Mouse (Mus musculus) intestine, embryonic 14.5 days (tissue): ENCODE results near the gene Map3k12. TPM values are rescaled to one million over a fixed set of nuclear protein-coding genes. Genes with fewer than 3 reads are reported as not detected.

ENCODE experiments used
- ATAC-seq: fragments of 200-750 bp; cut with Nextera tagmentation; replicated peaks from 2 replicates; pipeline ENCODE4 v1.8.0; 2017; ENCODE audit warnings: low read depth, moderate number of reproducible peaks, moderate TSS enrichment, moderate library complexity; ENCODE audit not compliant: low FRiP score, low TSS enrichment
- DNase-seq: peaks from one replicate; pipeline ENCODE4 v3.0.0-alpha.2; 2018; ENCODE audit warnings: low spot score
- H3K27ac ChIP-seq: fragments of 300-500 bp; sonication (generic); 2 replicates; pipeline ENCODE4 v1.5.1; 2014; ENCODE audit warnings: low read depth, mild to moderate bottlenecking, control low read depth
- H3K27me3 ChIP-seq: fragments of 300-500 bp; sonication (generic); replicated peaks from 2 replicates; pipeline ENCODE4 v1.6.1; 2014; ENCODE audit warnings: low read length, control low read depth; ENCODE audit not compliant: control insufficient read depth, insufficient read depth
- H3K36me3 ChIP-seq: fragments of 300-500 bp; sonication (generic); 2 replicates; pipeline ENCODE4 v1.6.1; 2014; ENCODE audit warnings: low read length, control low read depth; ENCODE audit not compliant: control insufficient read depth, insufficient read depth
- H3K4me1 ChIP-seq: fragments of 300-500 bp; sonication (generic); replicated peaks from 2 replicates; pipeline ENCODE4 v1.6.1; 2014; ENCODE audit warnings: low read length, control low read depth, mixed read lengths; ENCODE audit not compliant: control insufficient read depth, insufficient read depth
- H3K4me2 ChIP-seq: fragments of 300-500 bp; sonication (generic); 2 replicates; pipeline ENCODE4 v1.6.1; 2014; ENCODE audit warnings: low read length
- H3K4me3 ChIP-seq: fragments of 300-500 bp; sonication (generic); 2 replicates; pipeline ENCODE4 v1.5.1; 2014; ENCODE audit warnings: low read depth, low read length, control low read depth, mixed read lengths
- H3K9ac ChIP-seq: fragments of 300-500 bp; sonication (generic); 2 replicates; pipeline ENCODE4 v1.6.1; 2014; ENCODE audit warnings: mild to moderate bottlenecking, low read length
- H3K9me3 ChIP-seq: fragments of 300-500 bp; sonication (generic); 2 replicates; pipeline ENCODE4 v1.6.1; 2016; ENCODE audit warnings: low read length, control low read depth; ENCODE audit not compliant: control insufficient read depth
- WGBS: fragments of 180-500 bp; shearing (Covaris S2); extraction: QIAGEN DNeasy Blood & Tissue Kit; methylation state at CpG from one replicate; pipeline ENCODE4 v1.1.7; 2014; 5-methylcytosine and 5-hydroxymethylcytosine counted together
- polyA plus RNA-seq: library from polyadenylated mRNA; unstranded; fragments of >200 nt; fragmentation: Nextera tagmentation; extraction: Ambion mirVana; gene quantifications from 2 replicates; pipeline ENCODE4 v1.2.1, GENCODE M21; 2014

The Map3k12 gene
- polyA plus RNA-seq, 1 experiment from 2014 or later, result 14.9 TPM

DNA sequence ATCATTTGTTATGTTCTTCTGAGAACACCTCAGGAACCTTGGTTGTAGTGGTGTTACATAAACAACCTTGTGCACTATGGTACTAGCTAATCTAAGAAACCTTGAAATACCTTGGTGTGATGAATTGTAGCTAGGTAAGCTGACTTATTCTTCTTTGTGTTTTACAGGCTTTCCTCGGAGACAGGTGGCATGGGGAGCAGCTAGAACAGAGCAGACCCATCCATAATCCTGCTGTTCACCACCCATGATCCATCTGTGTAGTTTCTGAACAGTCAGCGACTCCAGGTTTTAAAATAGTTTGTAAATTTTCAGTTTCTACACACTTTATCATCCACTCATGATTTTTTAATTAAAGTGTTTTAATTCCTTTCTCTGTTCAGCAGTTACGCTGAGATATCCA lies 18.5 kb downstream of the Map3k12 start:
- no peak overlapping the region for H3K27ac ChIP-seq
- no peak overlapping the region for H3K9ac ChIP-seq
- no peak overlapping the region for H3K4me2 ChIP-seq
- H3K9me3 ChIP-seq, result no peaks in the 10 kb centered on the region
- ATAC-seq, result no peak
- H3K36me3 ChIP-seq, result peaks cover 99% of the 10 kb centered on the region
- DNase-seq, result no peak
- no peaks in the 10 kb centered on the region for H3K4me1 ChIP-seq
- H3K27me3 ChIP-seq, result no peaks in the 10 kb centered on the region
- WGBS, result 91% methylated on average over 3 of the region's 3 CpGs
- no peak overlapping the region for H3K4me3 ChIP-seq

DNA sequence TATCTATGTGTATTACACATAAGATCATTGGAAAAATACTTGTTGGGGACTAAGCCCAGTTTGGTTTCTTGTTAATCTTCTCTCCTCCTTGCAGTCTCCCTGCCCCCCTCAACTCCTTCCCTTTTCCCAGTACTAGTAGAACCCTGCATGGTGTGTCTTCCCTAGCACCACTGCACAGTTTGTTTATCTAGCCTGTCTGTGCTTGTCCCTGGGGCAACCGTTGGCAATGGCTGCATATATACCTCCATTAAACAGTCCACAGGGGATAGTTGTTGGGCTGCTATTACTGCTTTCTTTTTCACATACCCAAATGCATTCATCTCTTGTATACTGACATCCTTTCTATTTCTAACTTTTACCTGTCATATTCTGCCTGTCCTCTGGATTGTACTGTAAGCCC lies 29.2 kb downstream of the Map3k12 start:
- peaks cover 95% of the 10 kb centered on the region for H3K36me3 ChIP-seq
- H3K27me3 ChIP-seq, result no peaks in the 10 kb centered on the region
- 58% methylated on average over 1 of the region's 1 CpGs for WGBS
- H3K4me3 ChIP-seq, result no peak overlapping the region
- ATAC-seq, result no peak
- no peak for DNase-seq
- H3K9me3 ChIP-seq, result no peaks in the 10 kb centered on the region
- H3K4me2 ChIP-seq, result no peak overlapping the region
- H3K27ac ChIP-seq, result no peak overlapping the region
- no peaks in the 10 kb centered on the region for H3K4me1 ChIP-seq
- H3K9ac ChIP-seq, result no peak overlapping the region

DNA sequence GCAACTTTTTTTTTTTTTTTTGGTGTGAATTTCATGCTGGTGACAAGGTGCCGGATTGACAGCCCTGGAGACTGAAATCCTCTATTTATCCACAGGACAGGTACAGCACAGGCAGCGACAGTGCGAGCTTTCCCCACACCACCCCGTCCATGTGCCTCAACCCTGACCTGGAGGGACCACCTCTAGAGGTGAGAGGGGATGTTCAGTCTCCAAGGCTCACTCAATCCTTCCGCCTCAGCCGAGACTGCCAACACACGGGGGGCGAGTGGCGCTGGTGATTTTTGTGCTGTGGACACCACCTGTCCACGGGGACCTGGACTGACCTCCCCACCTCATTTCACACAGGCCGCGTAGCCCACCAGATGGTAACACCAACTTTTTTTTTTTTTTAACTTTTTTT lies 31.0 kb downstream of the Map3k12 start:
- H3K27me3 ChIP-seq, result no peaks in the 10 kb centered on the region
- 88% methylated on average over 12 of the region's 12 CpGs for WGBS
- no peaks in the 10 kb centered on the region for H3K9me3 ChIP-seq
- H3K36me3 ChIP-seq, result peaks cover 95% of the 10 kb centered on the region
- ATAC-seq, result no peak
- H3K9ac ChIP-seq, result no peak overlapping the region
- no peak overlapping the region for H3K4me3 ChIP-seq
- DNase-seq, result no peak
- no peak overlapping the region for H3K4me2 ChIP-seq
- no peak overlapping the region for H3K27ac ChIP-seq
- no peaks in the 10 kb centered on the region for H3K4me1 ChIP-seq

DNA sequence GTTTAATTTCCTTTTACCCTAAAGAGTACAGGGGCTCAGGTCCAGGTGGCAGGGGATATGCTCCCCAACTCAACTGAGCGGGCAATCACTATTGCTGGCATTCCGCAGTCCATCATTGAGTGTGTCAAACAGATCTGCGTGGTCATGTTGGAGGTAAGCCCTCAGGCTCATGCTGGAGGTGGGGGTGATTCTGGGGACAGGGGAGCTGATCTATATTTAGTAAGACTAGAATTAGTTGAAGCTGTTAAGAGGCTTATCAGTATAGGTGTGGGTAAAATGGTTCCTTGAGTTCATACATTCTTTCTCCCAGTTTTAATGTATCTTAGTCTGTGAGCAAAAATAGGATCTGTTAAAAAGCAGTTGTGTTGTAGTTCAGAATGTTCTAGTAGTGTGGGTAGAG lies 33.7 kb downstream of the Map3k12 start:
- 89% methylated on average over 3 of the region's 3 CpGs for WGBS
- no peaks in the 10 kb centered on the region for H3K9me3 ChIP-seq
- peaks cover 95% of the 10 kb centered on the region for H3K36me3 ChIP-seq

DNA sequence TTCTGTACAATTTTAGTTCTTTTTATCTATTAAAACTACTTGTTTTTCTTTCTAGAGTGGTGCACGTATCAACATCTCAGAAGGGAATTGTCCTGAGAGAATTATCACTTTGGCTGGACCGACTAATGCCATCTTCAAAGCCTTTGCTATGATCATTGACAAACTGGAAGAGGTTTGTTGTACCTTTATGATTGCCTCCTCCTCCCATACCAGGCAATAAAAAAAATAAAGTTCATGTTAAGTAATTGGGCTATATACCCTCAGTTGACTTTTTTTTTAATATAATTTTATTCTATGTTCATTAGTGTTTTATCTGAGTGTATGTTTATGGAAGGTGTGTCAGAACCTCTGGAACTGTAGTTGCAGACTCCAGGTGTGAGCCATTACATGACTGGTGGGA lies 42.3 kb downstream of the Map3k12 start:
- no peak overlapping the region for H3K4me3 ChIP-seq
- ATAC-seq, result no peak
- H3K36me3 ChIP-seq, result peaks cover 65% of the 10 kb centered on the region
- no peak overlapping the region for H3K4me2 ChIP-seq
- peaks cover 11% of the 10 kb centered on the region; the same call in 1 of the 2 replicates for H3K4me1 ChIP-seq
- 96% methylated on average over 2 of the region's 2 CpGs for WGBS
- no peaks in the 10 kb centered on the region for H3K9me3 ChIP-seq
- H3K27ac ChIP-seq, result no peak overlapping the region
- no peak for DNase-seq
- no peak overlapping the region for H3K9ac ChIP-seq
- no peaks in the 10 kb centered on the region for H3K27me3 ChIP-seq

More for the DNA sequence above, 33.7 kb downstream of the Map3k12 start:
- no peaks in the 10 kb centered on the region for H3K27me3 ChIP-seq
- no peak for DNase-seq
- no peak overlapping the region for H3K4me3 ChIP-seq
- H3K4me2 ChIP-seq, result no peak overlapping the region
- ATAC-seq, result no peak
- H3K9ac ChIP-seq, result no peak overlapping the region
- no peak overlapping the region for H3K27ac ChIP-seq
- no peaks in the 10 kb centered on the region for H3K4me1 ChIP-seq

DNA sequence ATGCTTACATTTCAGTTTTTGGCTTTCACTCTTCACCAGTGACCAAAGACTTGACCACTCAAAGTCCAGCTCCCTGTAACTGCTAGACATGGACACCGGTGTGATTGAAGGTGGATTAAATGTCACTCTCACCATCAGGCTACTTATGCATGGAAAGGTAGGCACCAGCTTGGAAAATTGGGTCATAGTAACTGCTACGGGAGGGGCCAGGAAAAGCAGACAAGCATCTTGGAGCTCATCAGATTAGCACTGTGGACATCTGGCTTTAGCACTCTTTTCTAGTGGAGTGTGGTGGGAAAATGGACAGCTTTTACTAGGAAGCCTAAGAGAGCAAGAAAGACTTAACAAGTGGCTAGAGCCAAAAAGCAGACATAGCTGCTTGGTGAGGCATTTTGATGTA lies 43.6 kb downstream of the Map3k12 start:
- Histone ChIP-seq H3K4me3 (no peak overlapping the region), H3K4me2 (no peak overlapping the region), H3K4me1 (peaks cover 11% of the 10 kb centered on the region; the same call in 1 of the 2 replicates), H3K27ac (no peak overlapping the region), H3K9ac (no peak overlapping the region), H3K27me3 (no peaks in the 10 kb centered on the region), H3K9me3 (no peaks in the 10 kb centered on the region), H3K36me3 (peaks cover 52% of the 10 kb centered on the region)
- ATAC-seq (no peak), DNase-seq (no peak)
- 76% methylated on average over 2 of the region's 2 CpGs for WGBS

DNA sequence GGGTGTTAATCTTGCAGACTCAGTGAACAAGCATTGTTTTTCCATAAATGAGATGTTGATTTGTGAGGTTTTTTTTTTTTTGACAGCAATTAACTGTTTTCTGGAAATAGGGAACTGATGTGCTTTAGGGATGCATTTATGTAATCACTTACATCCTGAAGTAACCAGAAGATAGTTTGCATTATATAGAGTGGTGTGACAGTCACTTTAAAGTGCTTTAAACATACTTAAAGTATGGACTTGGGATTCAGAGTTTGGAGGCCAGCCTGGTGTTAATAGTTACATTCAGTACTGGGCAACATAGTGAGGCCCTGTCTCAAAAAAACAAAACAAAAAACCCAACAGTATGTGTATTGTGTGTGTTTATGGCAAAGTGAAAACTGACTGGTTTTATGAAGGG lies 45.1 kb downstream of the Map3k12 start:
- Histone ChIP-seq H3K4me2 (peak overlapping the region; percentile 85), H3K9ac (peak overlapping the region; percentile 97), H3K9me3 (no peaks in the 10 kb centered on the region), H3K27me3 (no peaks in the 10 kb centered on the region), H3K4me1 (peaks cover 11% of the 10 kb centered on the region; the same call in 1 of the 2 replicates), H3K36me3 (peaks cover 37% of the 10 kb centered on the region), H3K27ac (no peak overlapping the region), H3K4me3 (peak overlapping the region; percentile 87)
- no peak for DNase-seq
- no peak for ATAC-seq

DNA sequence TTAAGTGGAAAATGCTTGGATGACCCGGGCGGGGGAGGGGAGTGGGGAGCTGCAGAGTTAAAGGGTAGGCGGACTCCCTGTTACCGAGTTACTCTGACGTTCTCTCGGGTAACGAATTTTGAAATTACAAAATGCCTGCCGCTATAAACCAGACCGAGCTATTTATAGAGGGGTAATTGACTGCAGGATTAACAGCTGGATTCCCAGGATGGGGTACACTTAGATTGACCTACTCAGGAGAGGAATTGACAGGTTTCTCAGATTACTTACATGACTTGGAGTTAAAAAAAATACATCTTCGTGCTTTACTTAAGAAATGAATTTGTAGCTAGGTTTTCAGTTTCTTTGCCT lies 45.6 kb downstream of the Map3k12 start:
- Histone ChIP-seq H3K36me3 (peaks cover 32% of the 10 kb centered on the region), H3K4me1 (peaks cover 11% of the 10 kb centered on the region; the same call in 1 of the 2 replicates), H3K9ac (peak overlapping the region; percentile 97), H3K4me3 (peak overlapping the region; percentile 87), H3K27ac (peak overlapping the region; percentile 98), H3K4me2 (peak overlapping the region; percentile 85), H3K9me3 (no peaks in the 10 kb centered on the region), H3K27me3 (no peaks in the 10 kb centered on the region)
- WGBS, result 0% methylated on average over 10 of the region's 10 CpGs
- DNase-seq (no peak), ATAC-seq (no peak)

DNA sequence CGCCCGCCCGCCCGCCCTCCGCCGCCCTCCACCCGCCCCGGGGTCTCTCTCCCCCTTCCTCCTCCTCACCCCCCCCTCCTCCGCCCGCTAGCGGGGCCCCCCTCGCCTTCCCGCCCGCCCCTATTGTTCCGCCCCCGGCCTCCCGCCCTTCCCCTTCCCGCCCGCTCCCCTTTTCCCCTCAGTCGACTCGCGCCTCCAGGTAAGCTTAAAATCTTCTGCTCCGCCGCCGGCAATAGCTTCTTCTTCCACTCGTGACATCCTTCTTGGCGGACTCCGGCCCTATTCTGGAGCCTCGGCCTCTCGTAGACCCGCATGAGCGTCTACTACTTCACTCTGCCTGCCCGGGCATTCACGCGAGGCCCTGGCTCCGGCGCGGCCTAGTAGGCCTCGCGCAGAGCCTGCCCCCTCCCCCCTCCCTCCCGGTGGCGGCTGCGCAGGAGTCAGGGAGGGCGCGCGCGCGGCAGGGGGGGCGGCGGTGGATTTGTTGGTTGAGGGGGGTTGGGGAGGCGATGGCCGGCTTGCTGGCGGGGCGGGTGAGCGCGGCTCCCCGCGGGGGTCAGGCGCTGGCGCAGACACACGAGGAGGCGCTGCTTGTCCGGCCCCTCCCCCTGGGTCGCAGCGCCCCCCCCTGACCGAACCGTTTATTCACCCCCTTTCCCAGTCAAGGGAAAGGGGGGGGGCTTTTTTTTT lies 46.1 kb downstream of the Map3k12 start:
- peaks cover 27% of the 10 kb centered on the region for H3K36me3 ChIP-seq
- peak; percentile 73 for ATAC-seq
- peaks cover 11% of the 10 kb centered on the region; the same call in 1 of the 2 replicates for H3K4me1 ChIP-seq
- H3K4me2 ChIP-seq, result peak overlapping the region; percentile 85
- H3K9me3 ChIP-seq, result no peaks in the 10 kb centered on the region
- H3K9ac ChIP-seq, result peak overlapping the region; percentile 97
- peak; percentile 95 for DNase-seq
- WGBS, result under 1% methylated on average over 40 of the region's 67 CpGs
- H3K4me3 ChIP-seq, result peak overlapping the region; percentile 87
- H3K27ac ChIP-seq, result peak overlapping the region; percentile 98
- H3K27me3 ChIP-seq, result no peaks in the 10 kb centered on the region
